Mouse (Mus musculus): Measurements from ENCODE around the gene Zmynd12.

The Zmynd12 gene

GRCm38 (mm10) chr4:119422294-119422964 lies at the start of gene Zmynd12, which contains the start of gene Ppcs:
Gene Zmynd12 (plus strand): TSS chr4:119422814.
Gene Ppcs (minus strand): TSS chr4:119422420.
- DNase-seq (ENCODE audit: low read depth, low spot score): peak; percentile 74

- no peak for DNase-seq (ENCODE audit: low read depth, low spot score)
Measured at GRCm38 (mm10) chr4:119381471-119382190, 41.0 kb upstream of the Zmynd12 start.

GRCm38 (mm10) chr4:119389184-119389583 lies 33.4 kb upstream of the Zmynd12 start:
- DNase-seq (ENCODE audit: low read depth, low spot score): no peak

DNA sequence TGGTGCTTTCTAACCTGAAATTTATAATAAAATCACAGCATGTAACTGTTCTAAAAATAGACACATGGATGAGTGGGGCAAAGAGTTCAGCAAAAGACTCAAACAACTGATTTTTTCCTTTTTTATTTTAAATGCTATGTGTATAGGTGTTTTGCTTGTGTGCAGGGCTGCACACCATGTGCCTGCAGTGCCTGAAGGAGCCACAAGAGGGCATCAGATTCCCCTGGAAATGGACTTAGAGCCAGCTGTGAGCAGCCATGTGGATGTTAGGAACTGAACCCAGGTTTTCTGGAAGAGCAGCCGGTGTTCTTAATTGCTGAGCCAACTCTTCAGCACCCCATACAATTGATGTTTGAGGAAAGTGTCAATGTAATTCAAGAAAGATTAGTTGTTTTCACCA lies 32.2 kb upstream of the Zmynd12 start:
- DNase-seq (ENCODE audit: low read depth, low spot score): no peak

DNA sequence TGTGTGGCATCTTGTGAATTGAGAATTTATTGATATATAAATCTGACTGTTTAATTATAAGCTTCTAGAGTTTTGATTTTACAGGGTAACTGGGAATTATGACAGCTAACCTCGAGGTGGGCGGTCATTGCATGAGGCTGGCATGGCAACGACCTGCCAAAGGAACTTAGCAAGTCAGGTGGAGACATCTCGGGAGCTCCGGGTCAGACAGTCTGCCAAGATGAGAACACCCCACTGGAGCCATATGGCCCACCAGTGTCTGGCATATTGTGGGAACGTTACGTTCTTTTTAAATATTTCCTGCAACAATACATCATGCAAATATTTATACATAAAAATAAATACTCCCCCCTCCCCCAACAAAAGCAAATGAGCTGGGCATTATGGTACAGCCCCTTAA lies 23.9 kb upstream of the Zmynd12 start:
- no peak for DNase-seq (ENCODE audit: low read depth, low spot score)

GRCm38 (mm10) chr4:119400896-119401295 lies 21.7 kb upstream of the Zmynd12 start:
- DNase-seq (ENCODE audit: low read depth, low spot score): no peak

DNA sequence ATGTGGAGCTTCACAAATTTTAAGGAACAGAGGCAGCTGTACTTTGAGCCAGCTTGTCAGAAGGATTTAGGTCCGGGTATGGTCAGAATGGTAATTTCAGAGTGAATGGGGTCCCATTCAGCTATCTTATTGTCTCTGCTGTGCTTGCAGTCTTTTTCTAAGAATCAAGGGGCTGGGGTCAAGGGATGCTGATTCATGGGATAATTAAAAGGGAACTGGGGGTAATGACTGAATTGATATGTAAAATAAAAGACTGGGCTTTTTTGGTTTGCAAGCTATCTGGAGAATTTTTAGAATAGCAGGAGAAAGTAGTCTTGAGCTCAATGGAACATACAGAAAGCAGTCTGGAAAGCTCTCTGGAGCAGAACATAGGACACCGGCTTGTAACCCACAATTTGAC lies 19.2 kb upstream of the Zmynd12 start:
- no peak for DNase-seq (ENCODE audit: low read depth, low spot score)

DNA sequence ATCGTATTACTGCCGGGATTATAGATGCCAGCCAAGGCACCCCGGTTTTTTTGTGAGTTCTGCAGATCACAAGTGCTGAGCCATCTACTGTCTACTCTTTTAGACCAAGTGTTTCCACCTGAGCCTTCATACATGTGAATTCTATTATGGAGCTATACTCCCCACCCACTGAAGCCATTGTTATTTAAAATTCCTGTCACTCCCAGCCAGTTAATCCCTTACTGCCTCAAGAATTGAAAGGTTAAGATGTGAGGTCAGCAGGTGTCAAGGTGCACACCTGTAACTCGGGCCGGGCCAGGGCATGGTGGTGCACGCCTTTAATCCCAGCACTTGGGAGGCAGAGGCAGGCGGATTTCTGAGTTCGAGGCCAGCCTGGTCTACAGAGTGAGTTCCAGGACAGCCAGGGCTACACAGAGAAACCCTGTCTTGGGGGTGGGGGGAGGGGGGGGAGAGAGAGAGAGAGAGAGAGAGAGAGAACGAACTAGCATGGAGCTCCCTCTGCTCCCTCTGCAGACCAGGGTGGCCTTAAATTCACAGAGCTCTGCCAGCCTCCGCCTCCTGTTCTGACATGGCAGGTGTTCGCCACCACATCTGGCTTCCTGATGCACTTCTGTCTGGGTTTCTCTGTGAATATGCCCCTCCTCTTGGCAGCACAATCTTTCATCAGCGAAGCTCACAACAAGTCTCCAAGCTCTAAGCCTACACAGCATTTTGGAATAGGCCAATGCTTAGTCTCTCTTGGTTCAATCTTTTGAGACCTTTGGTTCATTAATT lies 10.6 kb upstream of the Zmynd12 start:
- no peak for DNase-seq (ENCODE audit: low read depth, low spot score)

DNA sequence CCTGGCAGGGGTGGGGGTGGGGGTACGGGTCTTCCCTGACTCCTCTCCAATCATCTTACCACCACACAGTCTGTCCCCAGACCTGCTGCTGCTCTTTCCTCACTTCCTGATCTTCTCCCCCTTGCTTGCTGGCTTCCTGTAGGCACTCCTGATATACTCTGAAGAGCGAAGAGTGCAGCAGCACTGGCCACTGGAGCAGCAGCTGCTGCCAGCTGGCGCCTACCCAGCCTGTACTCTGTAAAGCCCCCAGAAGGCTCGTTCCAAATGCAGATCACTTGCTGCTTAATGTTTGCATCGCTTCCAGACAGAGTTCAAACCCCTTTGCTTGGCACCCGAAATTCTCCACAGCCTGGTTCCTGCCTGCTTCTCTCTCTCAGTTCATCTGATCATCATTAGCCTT lies 9.8 kb upstream of the Zmynd12 start:
- no peak for DNase-seq (ENCODE audit: low read depth, low spot score)

DNA sequence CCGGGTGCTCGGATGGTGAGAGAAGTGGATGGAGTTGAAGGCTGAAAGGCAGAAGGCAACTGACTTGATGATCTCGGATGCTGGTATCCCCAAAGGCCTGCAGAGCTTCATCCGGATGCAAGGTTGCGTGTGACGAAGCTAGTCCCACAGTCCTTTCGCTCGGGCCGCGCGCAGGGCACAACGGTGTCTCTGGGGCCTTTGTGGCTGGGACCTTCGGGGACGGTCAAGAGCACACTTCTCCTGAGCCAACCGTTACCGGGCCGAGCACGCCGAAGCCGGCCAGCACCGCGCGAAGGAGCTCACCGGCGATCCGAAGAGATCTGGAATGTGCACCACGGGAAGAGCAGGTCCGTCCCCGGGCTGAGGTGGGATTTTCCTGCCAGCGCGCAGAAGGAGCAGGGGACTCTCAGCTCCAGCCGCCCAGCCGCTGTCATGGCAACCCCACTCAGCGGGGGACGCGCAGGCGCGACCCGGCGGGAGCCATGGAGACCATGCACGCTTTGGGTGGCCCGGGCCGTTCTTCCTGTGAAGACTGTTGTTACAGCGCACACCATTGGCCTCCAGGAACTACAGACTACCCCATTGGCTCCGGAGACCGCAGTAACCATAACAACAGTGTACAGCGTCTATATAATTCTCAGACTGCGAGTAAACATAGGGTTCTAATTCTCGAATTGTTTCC lies 7.4 kb upstream of the Zmynd12 start, which contains the start of gene Ccdc30:
Gene Ccdc30 (minus strand): TSS at position 450 of the 682 bp plus-strand sequence.
- DNase-seq (ENCODE audit: low read depth, low spot score): peak; percentile 94

- no peak for DNase-seq (ENCODE audit: low read depth, low spot score)
Measured at GRCm38 (mm10) chr4:119417270-119417669, 5.3 kb upstream of the Zmynd12 start.

- DNase-seq (ENCODE audit: low read depth, low spot score): no peak
Measured at GRCm38 (mm10) chr4:119417894-119418293, 4.7 kb upstream of the Zmynd12 start.

GRCm38 (mm10) chr4:119421191-119421590 lies 1.4 kb upstream of the Zmynd12 start:
- DNase-seq (ENCODE audit: low read depth, low spot score): no peak

DNA sequence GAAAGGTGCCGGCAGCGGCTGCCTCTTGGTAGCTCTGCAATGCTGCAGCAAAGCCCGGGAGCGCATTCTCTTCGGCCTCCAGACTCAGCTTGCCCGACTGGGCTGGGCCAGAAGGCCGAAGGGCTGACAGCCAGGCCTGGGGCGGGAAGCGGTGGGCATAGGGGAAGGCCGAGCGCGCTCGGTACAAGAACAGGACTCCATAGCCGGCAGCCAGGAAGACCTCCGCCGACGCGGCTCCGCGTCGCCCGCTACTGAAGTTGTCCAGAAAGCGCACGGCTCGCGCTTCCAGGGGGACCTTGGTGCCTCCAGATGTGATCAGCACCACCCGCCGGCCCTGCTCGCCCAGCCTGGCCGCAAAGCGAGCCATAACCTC lies 707 bp upstream of the Zmynd12 start:
- no peak for DNase-seq (ENCODE audit: low read depth, low spot score)

GRCm38 (mm10) chr4:119425077-119425476 lies 2.5 kb downstream of the Zmynd12 start:
- no peak for DNase-seq (ENCODE audit: low read depth, low spot score)

- DNase-seq (ENCODE audit: low read depth, low spot score): no peak
Measured at GRCm38 (mm10) chr4:119425601-119426000, 3.0 kb downstream of the Zmynd12 start.

GRCm38 (mm10) chr4:119427680-119428079 lies 5.1 kb downstream of the Zmynd12 start:
- DNase-seq (ENCODE audit: low read depth, low spot score): no peak

- DNase-seq (ENCODE audit: low read depth, low spot score): no peak
Measured at GRCm38 (mm10) chr4:119430678-119431077, 8.1 kb downstream of the Zmynd12 start.

DNA sequence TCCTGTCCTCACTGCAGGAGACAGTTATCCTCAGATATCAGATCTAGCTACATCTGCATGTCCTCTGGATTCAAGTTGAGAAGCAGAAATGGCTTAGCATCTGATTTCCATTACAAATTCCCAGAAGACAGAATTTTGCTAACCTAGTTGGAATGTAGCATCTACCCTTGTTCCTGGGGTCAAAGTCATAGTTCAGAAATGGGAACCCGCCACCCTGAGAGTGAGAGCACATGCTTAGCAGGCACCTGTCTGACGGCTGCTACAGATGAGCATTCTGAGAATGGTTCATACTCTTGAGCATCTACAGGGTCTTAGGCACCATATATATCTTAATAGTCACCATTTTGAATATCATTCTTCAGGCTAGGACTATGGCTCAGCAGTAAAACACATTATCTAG lies 15.3 kb downstream of the Zmynd12 start:
- DNase-seq (ENCODE audit: low read depth, low spot score): no peak

DNA sequence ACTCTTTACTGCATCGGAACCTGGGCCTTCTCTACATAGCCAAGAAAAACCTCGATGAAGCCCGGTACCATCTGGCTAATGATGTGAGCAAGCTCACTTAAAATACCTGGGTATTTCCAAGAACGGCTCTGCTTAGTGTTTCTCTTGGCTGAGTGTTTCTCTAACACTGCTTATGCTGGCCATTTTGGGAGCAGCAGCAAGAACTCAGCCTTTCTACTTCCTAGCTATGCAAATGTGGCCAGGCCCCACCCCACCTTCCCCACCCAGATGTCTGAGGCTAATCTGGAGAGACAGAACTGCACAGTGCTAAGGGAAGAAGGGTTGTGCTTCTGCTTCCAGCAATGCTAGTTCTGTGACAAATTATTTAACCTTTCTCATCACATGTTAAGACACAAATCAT lies 19.2 kb downstream of the Zmynd12 start:
- no peak for DNase-seq (ENCODE audit: low read depth, low spot score)

GRCm38 (mm10) chr4:119442539-119442938 lies 19.9 kb downstream of the Zmynd12 start:
- DNase-seq (ENCODE audit: low read depth, low spot score): no peak

DNA sequence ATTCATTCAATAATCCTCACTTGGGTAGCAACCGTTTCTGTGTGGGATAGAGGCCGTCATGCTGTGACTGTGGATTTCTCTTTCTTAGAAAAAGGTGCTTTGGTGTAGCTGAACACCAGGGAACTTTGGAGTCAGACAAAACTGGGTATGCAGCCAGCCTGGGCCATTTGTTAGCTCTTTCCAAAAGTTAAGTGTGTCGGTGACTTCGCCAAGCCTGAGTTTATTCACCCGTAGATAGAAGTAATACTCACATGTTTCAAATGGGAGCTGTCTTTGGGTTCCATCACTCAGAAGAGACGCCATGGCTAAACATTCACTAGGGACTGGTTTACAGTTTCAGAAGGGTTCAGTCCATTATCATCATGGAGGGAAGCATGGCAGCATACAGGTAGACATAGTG lies 24.6 kb downstream of the Zmynd12 start:
- no peak for DNase-seq (ENCODE audit: low read depth, low spot score)

Measured in telencephalon, adult 2 months (tissue).